Mouse (Mus musculus): ENCODE measurements around the gene Olfr1134. TPM values are rescaled to one million over a fixed set of nuclear protein-coding genes. Genes with fewer than 3 reads are reported as not detected.
"Not testable (repeated sequence)": the region's sequence is repeated elsewhere in the genome, so short reads cannot be mapped to it uniquely, and the experiment has no call there.

Olfr1134 gene
- not detected in 2 replicates for polyA plus RNA-seq (2016; fragmentation: Nextera tagmentation; extraction: Ambion mirVana)

DNA sequence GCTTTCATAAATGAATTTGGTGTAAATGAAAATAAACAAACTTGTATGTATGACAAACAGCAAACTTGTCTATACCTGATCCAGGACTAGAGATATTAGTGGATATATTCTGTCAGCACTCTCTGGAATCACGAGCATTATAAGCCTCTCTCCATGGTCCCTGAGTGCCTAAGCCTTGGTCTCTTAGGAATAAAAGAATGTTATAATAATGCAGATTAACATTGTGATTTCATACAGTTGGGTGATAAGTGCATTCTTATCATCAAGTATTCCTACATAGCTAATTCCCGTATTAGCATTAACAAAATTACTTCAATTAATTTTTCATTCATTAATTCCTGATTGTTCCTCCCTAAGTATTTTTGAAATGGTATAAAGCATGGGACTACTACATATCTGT is at the start of gene Olfr1134:
TSS of gene Olfr1134 (minus strand) at position 101 of the 400 bp plus-strand sequence.
- H3K27ac ChIP-seq (replicated peaks) = no peak within 1 kb of the TSS
- no peak within 1 kb of the TSS for H3K9ac ChIP-seq (replicated peaks)
- WGBS = 85% methylated on average over 2 of the region's 2 CpGs
- ATAC-seq (ENCODE audit: low FRiP score, low read depth) = no peak
- no peaks in the 10 kb centered on the region for H3K27me3 ChIP-seq
- no peak within 1 kb of the TSS for H3K4me3 ChIP-seq
- H3K9me3 ChIP-seq = no peaks in the 10 kb centered on the region
- no peaks in the 10 kb centered on the region for H3K4me1 ChIP-seq
- no peak within 1 kb of the TSS for H3K4me2 ChIP-seq (replicated peaks)
- no peaks in the 10 kb centered on the region for H3K36me3 ChIP-seq

DNA sequence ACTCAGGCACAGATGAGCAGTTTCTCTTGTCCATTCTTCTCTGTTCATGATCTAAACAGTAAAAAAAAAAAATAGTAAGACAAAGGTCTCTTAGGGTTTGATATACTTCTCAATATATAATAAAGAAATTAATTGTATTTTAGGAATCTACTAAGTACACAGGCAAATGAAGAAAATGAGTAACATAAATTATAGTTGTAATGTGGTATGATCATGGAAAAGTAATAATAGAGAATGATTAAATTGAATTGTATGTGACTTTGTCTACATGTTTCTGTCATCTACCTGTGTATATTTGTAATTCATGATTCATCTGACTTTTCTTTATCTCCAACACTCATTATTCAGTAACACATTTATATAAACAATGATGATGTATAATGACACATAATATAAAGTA is 35.6 kb upstream of the Olfr1134 start, which contains the start of gene Olfr1136:
TSS of gene Olfr1136 (minus strand) at position 101 of the 400 bp plus-strand sequence.
- H3K4me1 ChIP-seq = no peaks in the 10 kb centered on the region
- no peak within 1 kb of the TSS for H3K27ac ChIP-seq (replicated peaks)
- ATAC-seq (ENCODE audit: low FRiP score, low read depth) = no peak

DNA sequence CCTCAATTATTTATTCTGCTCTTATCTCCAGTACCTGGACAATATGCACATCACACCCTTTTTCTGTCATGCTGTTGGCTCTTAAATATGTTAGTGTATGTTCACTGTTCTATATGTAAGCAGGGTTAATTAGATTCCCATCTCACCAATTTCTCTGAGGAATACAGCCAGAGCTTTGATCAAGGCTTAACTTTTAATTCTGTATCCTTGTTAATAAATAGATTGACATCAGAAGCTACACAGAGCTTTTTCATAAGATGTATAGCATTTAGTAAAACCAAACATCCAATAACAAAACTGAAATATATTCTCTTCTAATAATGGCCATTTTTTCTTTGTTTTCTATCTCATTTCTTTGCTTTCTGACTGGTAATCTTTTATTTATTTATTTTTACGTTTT is 15.3 kb upstream of the Olfr1134 start, which contains the start of gene Olfr1135:
TSS of gene Olfr1135 (minus strand) at position 101 of the 400 bp plus-strand sequence.
- Histone ChIP-seq H3K9ac (replicated peaks) (no peak within 1 kb of the TSS), H3K27ac (replicated peaks) (no peak within 1 kb of the TSS), H3K4me2 (replicated peaks) (no peak within 1 kb of the TSS), H3K36me3 (no peaks in the 10 kb centered on the region), H3K4me3 (no peak within 1 kb of the TSS), H3K4me1 (no peaks in the 10 kb centered on the region), H3K27me3 (no peaks in the 10 kb centered on the region), H3K9me3 (no peaks in the 10 kb centered on the region)
- WGBS = 17% methylated on average over 1 of the region's 1 CpGs
- no peak for ATAC-seq (ENCODE audit: low FRiP score, low read depth)

More for the DNA sequence above, 35.6 kb upstream of the Olfr1134 start, which contains the start of gene Olfr1136:
- no peak within 1 kb of the TSS for H3K4me3 ChIP-seq
- no peaks in the 10 kb centered on the region for H3K9me3 ChIP-seq
- no peaks in the 10 kb centered on the region for H3K27me3 ChIP-seq
- H3K4me2 ChIP-seq (replicated peaks) = no peak within 1 kb of the TSS
- H3K36me3 ChIP-seq = no peaks in the 10 kb centered on the region
- H3K9ac ChIP-seq (replicated peaks) = no peak within 1 kb of the TSS

DNA sequence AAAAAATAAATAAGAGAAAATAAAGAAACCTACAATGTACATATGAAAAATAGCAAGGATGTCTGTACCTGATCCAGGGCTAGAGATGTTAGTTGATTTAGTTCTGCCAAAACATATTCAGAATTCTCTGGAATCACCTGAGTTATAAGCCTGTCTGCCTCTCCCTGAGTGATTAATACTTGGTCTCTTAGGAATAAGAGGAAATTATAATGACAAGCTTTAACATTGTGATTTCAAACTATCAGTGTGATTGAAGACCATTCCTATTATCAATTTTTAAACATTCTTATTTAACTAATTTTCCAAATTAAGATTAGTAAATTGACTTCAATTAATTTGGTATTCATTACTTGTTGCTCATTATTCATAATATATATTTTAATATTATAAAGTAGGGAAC is 11.0 kb downstream of the Olfr1134 start, which contains the start of gene Olfr1133:
TSS of gene Olfr1133 (minus strand) at position 101 of the 400 bp plus-strand sequence.
- no peaks in the 10 kb centered on the region for H3K9me3 ChIP-seq
- no peaks in the 10 kb centered on the region for H3K4me1 ChIP-seq
- ATAC-seq (ENCODE audit: low FRiP score, low read depth) = no peak
- no peak within 1 kb of the TSS for H3K4me3 ChIP-seq
- H3K27ac ChIP-seq (replicated peaks) = no peak within 1 kb of the TSS
- no peaks in the 10 kb centered on the region for H3K36me3 ChIP-seq
- H3K27me3 ChIP-seq = no peaks in the 10 kb centered on the region
- H3K9ac ChIP-seq (replicated peaks) = no peak within 1 kb of the TSS
- H3K4me2 ChIP-seq (replicated peaks) = no peak within 1 kb of the TSS

DNA sequence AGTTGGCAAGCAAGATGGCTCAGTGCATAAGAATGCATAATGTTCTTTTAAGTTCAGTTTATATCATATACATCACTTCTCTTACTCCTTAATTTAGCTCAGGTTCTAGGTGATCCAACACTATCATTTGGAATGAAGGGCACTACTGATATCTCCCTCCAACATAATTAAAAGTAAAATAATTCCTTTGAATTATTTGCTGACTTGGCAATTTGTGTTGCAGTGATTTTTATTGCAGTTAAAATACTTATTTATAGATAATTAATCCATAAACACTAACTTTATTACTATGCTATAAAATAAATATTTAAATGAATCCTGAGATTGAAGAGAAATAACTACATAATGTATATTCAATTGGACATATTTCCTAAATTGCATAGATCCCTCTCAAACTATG is 15.8 kb downstream of the Olfr1134 start:
- no peaks in the 10 kb centered on the region for H3K27me3 ChIP-seq
- no peaks in the 10 kb centered on the region for H3K4me1 ChIP-seq
- H3K4me2 ChIP-seq (replicated peaks) = no peak overlapping the region
- ATAC-seq (ENCODE audit: low FRiP score, low read depth) = no peak
- no peak overlapping the region for H3K9ac ChIP-seq (replicated peaks)
- no peaks in the 10 kb centered on the region for H3K36me3 ChIP-seq
- H3K9me3 ChIP-seq = no peaks in the 10 kb centered on the region
- no peak overlapping the region for H3K27ac ChIP-seq (replicated peaks)
- no peak overlapping the region for H3K4me3 ChIP-seq

DNA sequence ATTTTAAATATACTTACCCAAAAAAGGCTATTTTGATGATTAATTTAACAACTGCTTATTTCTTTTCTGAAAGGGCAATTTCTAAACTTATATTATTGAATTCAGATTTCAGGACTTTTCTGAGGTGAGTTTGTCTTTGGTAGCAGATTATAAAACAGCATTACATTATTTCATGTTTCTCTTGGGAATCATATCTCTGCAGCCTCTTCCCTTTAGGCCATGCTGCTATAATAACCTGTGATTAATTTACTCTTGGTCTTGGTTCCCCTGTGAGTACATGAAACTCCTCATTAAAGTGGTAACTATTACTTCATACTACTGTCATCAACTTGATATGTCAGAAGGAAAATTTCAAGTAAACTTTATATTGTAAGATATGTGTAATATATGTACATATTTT is 20.8 kb downstream of the Olfr1134 start, which contains the start of gene Olfr1132:
TSS of gene Olfr1132 (minus strand) at position 101 of the 400 bp plus-strand sequence.
- no peaks in the 10 kb centered on the region for H3K36me3 ChIP-seq
- H3K9ac ChIP-seq (replicated peaks) = no peak within 1 kb of the TSS
- no peaks in the 10 kb centered on the region for H3K9me3 ChIP-seq
- H3K27me3 ChIP-seq = no peaks in the 10 kb centered on the region
- no peaks in the 10 kb centered on the region for H3K4me1 ChIP-seq
- ATAC-seq (ENCODE audit: low FRiP score, low read depth) = no peak
- no peak within 1 kb of the TSS for H3K4me2 ChIP-seq (replicated peaks)
- H3K4me3 ChIP-seq = no peak within 1 kb of the TSS
- no peak within 1 kb of the TSS for H3K27ac ChIP-seq (replicated peaks)

DNA sequence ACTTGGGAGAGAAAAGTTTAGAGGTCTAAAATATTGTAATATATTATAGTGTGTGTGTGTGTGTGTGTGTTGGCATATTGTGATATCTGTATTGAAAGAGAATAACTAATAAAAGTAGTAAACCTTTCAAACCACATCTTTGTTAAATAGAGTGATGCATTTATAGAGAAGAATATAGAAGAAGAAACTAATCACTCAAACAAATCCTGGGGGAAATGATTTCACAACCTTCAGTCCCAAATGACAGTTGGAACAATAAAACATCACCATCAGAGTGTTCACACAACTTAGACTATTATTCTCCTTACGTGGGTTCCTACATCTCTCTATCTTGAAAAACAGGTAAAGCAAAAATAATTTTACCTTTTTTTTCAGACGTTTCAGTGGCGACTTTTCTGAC is 31.5 kb downstream of the Olfr1134 start, which contains the start of gene Olfr1131:
TSS of gene Olfr1131 (plus strand) at position 301 of the 400 bp plus-strand sequence.
- no peak within 1 kb of the TSS for H3K4me2 ChIP-seq (replicated peaks)
- H3K36me3 ChIP-seq = no peaks in the 10 kb centered on the region
- H3K27me3 ChIP-seq = no peaks in the 10 kb centered on the region
- no peak within 1 kb of the TSS for H3K9ac ChIP-seq (replicated peaks)
- no peak within 1 kb of the TSS for H3K27ac ChIP-seq (replicated peaks)
- no peaks in the 10 kb centered on the region for H3K4me1 ChIP-seq
- ATAC-seq (ENCODE audit: low FRiP score, low read depth) = no peak
- 66% methylated on average over 3 of the region's 3 CpGs for WGBS
- no peak within 1 kb of the TSS for H3K4me3 ChIP-seq
- H3K9me3 ChIP-seq = no peaks in the 10 kb centered on the region

DNA sequence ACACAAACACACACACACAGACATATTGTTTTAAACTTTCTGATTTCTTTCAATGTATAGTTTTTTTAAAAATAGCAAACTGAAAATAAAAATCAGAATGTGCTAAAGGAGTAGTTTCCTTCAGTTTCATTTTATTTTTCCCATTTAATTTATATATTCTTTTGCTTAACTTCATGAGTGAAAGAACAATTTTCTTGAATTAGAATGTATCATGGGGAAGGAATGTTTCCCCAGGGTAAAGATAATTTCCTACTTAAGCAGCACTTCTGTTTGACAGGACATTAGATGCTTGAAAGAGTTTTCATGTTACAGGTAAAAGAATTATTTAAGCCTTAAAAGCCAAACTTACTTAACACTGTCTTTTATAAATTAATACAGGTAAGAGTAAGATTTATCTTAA is 52.3 kb downstream of the Olfr1134 start, which contains the start of gene Olfr1130:
TSS of gene Olfr1130 (plus strand) at position 301 of the 400 bp plus-strand sequence.
- not testable (repeated sequence) for H3K9ac ChIP-seq (replicated peaks); H3K9me3 ChIP-seq; H3K36me3 ChIP-seq; H3K27me3 ChIP-seq; H3K4me3 ChIP-seq; H3K27ac ChIP-seq (replicated peaks); H3K4me1 ChIP-seq; ATAC-seq (ENCODE audit: low FRiP score, low read depth); H3K4me2 ChIP-seq (replicated peaks)

Other genes with a start within 250 kb of the Olfr1134 start
- not detected in 2 replicates for gene Olfr1123, start 241.8 kb downstream of the Olfr1134 start, polyA plus RNA-seq (2016; fragmentation: Nextera tagmentation; extraction: Ambion mirVana)
- gene Olfr1124, start 228.2 kb downstream of the Olfr1134 start, polyA plus RNA-seq (2016; fragmentation: Nextera tagmentation; extraction: Ambion mirVana) = 0.09 and 0.16 TPM in 2 replicates
- not detected in 2 replicates for gene Olfr1126, start 204.5 kb downstream of the Olfr1134 start, polyA plus RNA-seq (2016; fragmentation: Nextera tagmentation; extraction: Ambion mirVana)
- not detected in 2 replicates for gene Pramel7, start 161.4 kb downstream of the Olfr1134 start, polyA plus RNA-seq (2016; fragmentation: Nextera tagmentation; extraction: Ambion mirVana)
- not detected in 2 replicates for gene Pramel6, start 151.9 kb downstream of the Olfr1134 start, polyA plus RNA-seq (2016; fragmentation: Nextera tagmentation; extraction: Ambion mirVana)
- not detected in 2 replicates for gene Olfr153, start 126.7 kb downstream of the Olfr1134 start, polyA plus RNA-seq (2016; fragmentation: Nextera tagmentation; extraction: Ambion mirVana)
- gene Olfr1128, start 112.9 kb downstream of the Olfr1134 start, polyA plus RNA-seq (2016; fragmentation: Nextera tagmentation; extraction: Ambion mirVana) = not detected in 2 replicates
- not detected in 2 replicates for gene Olfr1129, start 84.6 kb downstream of the Olfr1134 start, polyA plus RNA-seq (2016; fragmentation: Nextera tagmentation; extraction: Ambion mirVana)
- not detected in 2 replicates for gene Olfr1130, start 52.2 kb downstream of the Olfr1134 start, polyA plus RNA-seq (2016; fragmentation: Nextera tagmentation; extraction: Ambion mirVana)
- gene Olfr1131, start 31.4 kb downstream of the Olfr1134 start, polyA plus RNA-seq (2016; fragmentation: Nextera tagmentation; extraction: Ambion mirVana) = not detected in 2 replicates
- not detected in 2 replicates for gene Olfr1132, start 20.9 kb downstream of the Olfr1134 start, polyA plus RNA-seq (2016; fragmentation: Nextera tagmentation; extraction: Ambion mirVana)
- gene Olfr1133, start 11.1 kb downstream of the Olfr1134 start, polyA plus RNA-seq (2016; fragmentation: Nextera tagmentation; extraction: Ambion mirVana) = not detected in 2 replicates
- not detected in 2 replicates for gene Olfr1135, start 15.2 kb upstream of the Olfr1134 start, polyA plus RNA-seq (2016; fragmentation: Nextera tagmentation; extraction: Ambion mirVana)
- gene Olfr1136, start 35.5 kb upstream of the Olfr1134 start, polyA plus RNA-seq (2016; fragmentation: Nextera tagmentation; extraction: Ambion mirVana) = not detected in 2 replicates
- not detected in 2 replicates for gene Olfr1137, start 54.7 kb upstream of the Olfr1134 start, polyA plus RNA-seq (2016; fragmentation: Nextera tagmentation; extraction: Ambion mirVana)
- not detected in 2 replicates for gene Olfr1138, start 81.5 kb upstream of the Olfr1134 start, polyA plus RNA-seq (2016; fragmentation: Nextera tagmentation; extraction: Ambion mirVana)
- gene Olfr1140, start 85.3 kb upstream of the Olfr1134 start, polyA plus RNA-seq (2016; fragmentation: Nextera tagmentation; extraction: Ambion mirVana) = not detected in 2 replicates
- not detected in 2 replicates for gene Olfr1141, start 95.5 kb upstream of the Olfr1134 start, polyA plus RNA-seq (2016; fragmentation: Nextera tagmentation; extraction: Ambion mirVana)
- not detected in 2 replicates for gene Olfr152, start 121.0 kb upstream of the Olfr1134 start, polyA plus RNA-seq (2016; fragmentation: Nextera tagmentation; extraction: Ambion mirVana)
- gene Olfr1143, start 142.1 kb upstream of the Olfr1134 start, polyA plus RNA-seq (2016; fragmentation: Nextera tagmentation; extraction: Ambion mirVana) = not detected in 2 replicates
- gene Olfr1145, start 151.4 kb upstream of the Olfr1134 start, polyA plus RNA-seq (2016; fragmentation: Nextera tagmentation; extraction: Ambion mirVana) = not detected in 2 replicates
- gene Olfr1148, start 172.1 kb upstream of the Olfr1134 start, polyA plus RNA-seq (2016; fragmentation: Nextera tagmentation; extraction: Ambion mirVana) = not detected in 2 replicates
- not detected in 2 replicates for gene Olfr1150-ps1, start 185.5 kb upstream of the Olfr1134 start, polyA plus RNA-seq (2016; fragmentation: Nextera tagmentation; extraction: Ambion mirVana)
- gene Olfr1151, start 197.4 kb upstream of the Olfr1134 start, polyA plus RNA-seq (2016; fragmentation: Nextera tagmentation; extraction: Ambion mirVana) = not detected in 2 replicates
- not detected in 2 replicates for gene Olfr1152, start 208.0 kb upstream of the Olfr1134 start, polyA plus RNA-seq (2016; fragmentation: Nextera tagmentation; extraction: Ambion mirVana)
- gene Olfr1153, start 236.5 kb upstream of the Olfr1134 start, polyA plus RNA-seq (2016; fragmentation: Nextera tagmentation; extraction: Ambion mirVana) = not detected in 2 replicates
- gene Olfr1154, start 246.7 kb upstream of the Olfr1134 start, polyA plus RNA-seq (2016; fragmentation: Nextera tagmentation; extraction: Ambion mirVana) = not detected in 2 replicates